Mouse (Mus musculus) E14TG2a.4 (cell line): Measurements from ENCODE around the gene Spg7.

Experiments
- CTCF ChIP-seq: conservative IDR thresholded peaks from 2 replicates; pipeline ENCODE4 v1.5.1; 2014; ENCODE audit warnings: low read length
- NANOG ChIP-seq: IDR thresholded peaks from 2 replicates; pipeline ENCODE4 v1.6.1; 2014; ENCODE audit warnings: borderline replicate concordance, low read length, mixed read lengths
- POU5F1 ChIP-seq: IDR thresholded peaks from 2 replicates; pipeline ENCODE4 v1.6.1; 2014; ENCODE audit warnings: low read length, borderline replicate concordance

DNA sequence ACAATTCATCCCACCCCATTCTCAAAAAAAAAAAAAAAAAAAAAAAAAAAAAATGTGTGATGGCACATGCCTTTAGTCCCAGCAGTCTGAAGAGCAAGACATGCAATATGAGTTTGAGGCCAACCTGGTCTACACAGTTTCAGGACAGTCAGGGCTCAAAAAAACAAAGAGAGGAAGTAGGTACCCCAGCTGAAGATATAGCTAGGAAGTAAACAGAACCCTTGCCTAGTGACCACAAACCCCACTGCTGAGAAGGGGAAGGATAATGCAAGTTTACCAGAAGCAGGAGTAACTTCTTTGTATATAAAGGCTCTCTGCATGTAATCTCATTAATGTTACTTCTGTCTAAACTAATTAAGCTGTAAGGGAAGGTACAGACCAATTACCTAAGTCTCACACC is 30.0 kb upstream of the Spg7 start:
- TF ChIP-seq CTCF = no peak
- no peak for TF ChIP-seq NANOG
- TF ChIP-seq POU5F1 = no peak
